Mouse (Mus musculus): ENCODE measurements around the gene Tle4. TPM values are rescaled to one million over a fixed set of nuclear protein-coding genes. Genes with fewer than 3 reads are reported as not detected.
A peak's percentile ranks its signal among the peaks of the same experiment; 100 is the strongest.

Gene Tle4
- total RNA-seq, 2 experiments from 2014 or later, result 10.8 to 12.1 TPM

DNA sequence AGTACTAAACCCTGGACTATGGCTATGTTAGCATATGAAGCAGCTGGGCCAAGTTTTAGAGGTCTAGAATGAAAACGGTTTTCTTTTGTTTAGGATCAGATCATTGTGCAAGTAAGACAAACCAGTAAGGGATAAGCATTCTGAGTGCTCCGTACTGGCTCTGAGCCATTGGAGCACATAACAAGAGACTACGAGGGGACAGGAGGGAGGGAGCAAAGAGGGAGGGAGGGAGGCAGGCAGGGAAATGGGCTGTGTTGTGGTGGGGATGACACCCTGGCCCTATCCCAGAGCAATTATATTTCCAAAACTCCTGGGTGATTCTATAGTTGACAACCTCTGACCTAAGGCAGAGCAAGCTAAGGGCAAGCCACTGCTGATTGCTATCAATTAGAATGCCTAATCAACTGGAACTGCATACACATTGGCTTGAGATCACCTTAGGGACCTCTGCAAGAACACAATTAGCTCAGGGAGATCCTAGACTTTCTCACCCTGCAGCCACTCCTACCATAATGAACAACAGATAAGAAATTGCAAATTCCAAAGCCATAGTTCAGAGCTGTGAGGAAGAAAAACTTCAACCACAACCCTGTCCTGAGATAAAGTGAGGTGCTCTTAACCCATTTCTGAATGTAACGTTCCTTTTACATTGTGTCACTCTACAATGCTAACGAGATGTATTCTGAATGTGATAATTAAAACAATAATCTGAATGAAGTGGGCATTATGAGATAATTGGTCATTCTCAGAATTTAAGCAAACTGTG is 115.9 kb downstream of the Tle4 start:
- no peak for DNase-seq
- intact Hi-C loops (cut with DNase I), result no loop called here

DNA sequence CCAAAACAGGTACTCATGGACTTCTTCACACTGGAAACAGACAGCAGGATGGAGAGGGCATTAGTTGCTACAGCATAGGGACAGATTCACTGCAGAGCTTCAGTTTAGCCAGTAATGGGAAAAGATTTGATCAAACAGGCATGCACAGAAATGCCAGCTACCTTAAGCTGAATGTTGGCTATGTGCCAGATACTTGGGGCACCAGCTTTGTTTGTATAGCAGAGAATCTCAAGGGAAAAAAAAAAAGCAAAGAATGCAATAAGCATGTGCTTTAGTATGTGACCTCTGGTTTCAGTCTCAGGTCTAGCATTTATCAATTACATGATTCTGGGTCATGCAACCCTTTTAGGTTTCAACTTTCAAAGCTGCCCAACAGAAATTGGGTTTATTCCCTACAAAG is 118.1 kb downstream of the Tle4 start:
- intact Hi-C loops (cut with DNase I), result no loop called here
- DNase-seq, result no peak

DNA sequence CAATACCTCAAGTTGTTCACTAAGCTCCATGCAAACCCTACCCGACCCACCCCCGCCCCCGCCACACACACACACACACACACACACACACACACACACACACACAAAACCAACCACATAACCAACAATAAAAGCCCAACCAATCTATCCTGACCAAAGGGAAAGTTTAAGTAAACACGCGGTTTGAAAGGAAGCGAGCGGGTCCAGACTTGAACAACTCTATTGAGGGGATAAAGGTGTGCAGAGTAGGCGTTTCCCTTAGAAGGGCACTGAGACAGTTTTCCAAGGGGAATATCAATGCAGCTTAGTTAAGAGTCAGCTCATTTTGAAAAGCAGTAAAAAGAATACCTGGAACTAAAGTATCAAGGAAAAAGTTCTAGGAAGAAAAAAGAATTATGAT is 128.5 kb downstream of the Tle4 start:
- intact Hi-C loops (cut with DNase I), result no loop called here
- DNase-seq, result no peak

DNA sequence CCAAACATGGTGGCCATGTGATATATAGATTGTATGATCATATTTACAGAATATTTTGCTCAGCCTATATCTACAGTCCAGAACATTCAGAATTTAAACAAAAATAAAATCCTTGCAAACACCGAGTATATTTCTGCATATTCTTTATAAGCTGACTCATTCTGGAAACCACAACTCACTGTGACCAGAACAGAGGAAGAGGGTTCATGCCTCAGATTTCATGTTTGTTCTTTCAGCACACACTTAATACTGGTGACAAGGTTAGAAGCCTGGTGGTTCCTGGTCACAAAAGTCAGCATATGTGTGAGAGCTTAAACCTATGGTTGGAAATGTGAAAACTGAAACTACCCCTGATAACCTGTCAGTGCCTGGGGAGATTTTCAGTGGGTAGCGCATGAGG is 129.1 kb downstream of the Tle4 start:
- no peak for DNase-seq
- intact Hi-C loops (cut with DNase I), result no loop called here

DNA sequence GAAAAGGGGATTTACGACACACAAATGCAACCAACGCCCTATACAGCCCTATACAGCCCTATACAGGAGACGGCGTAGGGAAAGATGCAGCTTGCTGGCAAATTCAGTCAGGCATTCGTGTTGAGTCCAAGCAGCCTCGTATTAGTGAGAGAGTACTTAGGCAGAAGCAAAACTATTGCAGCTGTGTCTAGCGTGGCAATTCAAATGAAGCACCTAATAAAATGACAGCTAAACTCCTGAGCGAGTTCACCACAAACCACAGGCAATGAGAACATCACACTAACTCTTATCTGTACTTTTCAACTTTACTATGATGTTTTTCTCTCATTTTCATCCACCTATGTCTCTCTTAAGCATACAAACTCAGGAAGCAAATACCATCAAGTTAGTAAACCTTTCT is 131.8 kb downstream of the Tle4 start:
- intact Hi-C loops (cut with DNase I), result no loop called here
- DNase-seq, result no peak

DNA sequence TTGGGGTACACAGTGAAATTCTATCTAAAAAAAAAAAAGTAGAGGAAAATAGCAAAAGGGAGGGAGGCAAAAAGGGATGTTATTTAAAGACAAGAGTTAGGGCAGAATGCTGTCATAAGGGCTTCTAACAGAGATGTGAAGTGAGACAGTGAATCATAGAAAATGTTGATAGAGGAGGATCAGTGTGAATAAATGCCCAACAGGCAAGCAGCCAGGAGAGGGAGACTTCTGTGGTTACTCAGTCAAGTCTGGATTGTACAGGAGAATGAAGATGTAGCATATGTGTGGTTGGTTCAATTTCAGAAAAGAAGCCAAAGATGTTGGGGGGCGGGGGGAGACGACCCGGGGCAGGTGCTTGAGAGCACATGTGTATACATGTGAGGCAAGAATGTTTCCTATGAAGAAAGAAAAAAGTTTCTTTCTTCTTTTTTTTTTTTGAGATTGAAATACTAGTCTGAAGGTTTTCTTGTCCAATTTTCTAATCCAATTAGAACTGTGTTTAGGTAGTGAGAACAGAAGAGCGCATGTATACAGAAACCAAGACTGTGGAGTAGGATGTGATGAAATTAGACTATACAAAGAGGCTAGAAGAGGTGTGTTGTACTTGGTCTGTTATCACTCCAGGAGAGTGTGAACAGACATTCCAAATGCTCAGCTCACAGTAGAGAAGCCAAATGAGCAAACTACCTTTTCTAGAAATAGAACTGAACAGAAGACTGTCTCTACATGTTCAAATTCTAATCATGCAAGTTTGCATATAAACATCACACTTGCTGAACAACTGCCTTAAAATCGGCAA is 134.4 kb downstream of the Tle4 start:
- intact Hi-C loops (cut with DNase I), result no loop called here
- DNase-seq, result no peak

DNA sequence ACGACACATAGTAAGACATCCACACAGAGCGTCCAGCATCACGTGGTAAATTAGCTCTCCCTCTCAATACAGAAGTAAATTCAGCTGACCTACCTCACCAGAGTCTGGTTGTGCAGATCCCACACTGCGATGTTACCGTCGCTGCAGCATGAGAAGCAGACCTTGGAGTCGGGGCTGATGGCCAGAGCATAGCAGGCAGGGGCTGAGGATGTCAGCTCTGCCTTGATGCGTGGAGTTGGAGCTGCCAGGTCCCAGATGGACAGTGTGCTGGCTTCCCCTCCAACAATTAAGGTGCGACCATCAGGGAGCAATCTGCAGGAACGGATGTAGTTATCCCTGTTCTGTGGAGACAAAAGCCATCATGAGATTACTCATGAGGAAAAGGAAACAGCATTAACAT is 144.4 kb downstream of the Tle4 start:
- intact Hi-C loops (cut with DNase I), result no loop called here
- DNase-seq, result no peak

DNA sequence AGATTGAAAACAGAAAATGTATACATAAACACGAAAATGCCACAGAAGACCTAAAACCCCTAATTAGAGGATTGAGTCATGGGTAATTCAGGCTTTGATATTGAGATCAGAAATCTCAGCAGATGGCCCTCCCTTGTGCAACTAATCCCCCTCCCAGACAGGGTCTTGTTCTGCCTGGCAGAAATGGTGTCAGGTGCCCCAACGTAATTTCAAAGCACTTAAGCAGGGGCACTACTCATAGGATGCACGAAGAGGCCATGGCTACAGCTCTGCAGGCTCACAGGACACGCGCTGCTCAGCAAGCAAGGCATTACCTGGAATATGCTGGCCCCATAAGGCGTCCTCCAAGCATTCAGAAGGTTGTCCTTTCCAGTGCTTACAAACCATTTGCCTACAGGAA is 146.5 kb downstream of the Tle4 start:
- DNase-seq, result no peak
- intact Hi-C loops (cut with DNase I), result no loop called here

DNA sequence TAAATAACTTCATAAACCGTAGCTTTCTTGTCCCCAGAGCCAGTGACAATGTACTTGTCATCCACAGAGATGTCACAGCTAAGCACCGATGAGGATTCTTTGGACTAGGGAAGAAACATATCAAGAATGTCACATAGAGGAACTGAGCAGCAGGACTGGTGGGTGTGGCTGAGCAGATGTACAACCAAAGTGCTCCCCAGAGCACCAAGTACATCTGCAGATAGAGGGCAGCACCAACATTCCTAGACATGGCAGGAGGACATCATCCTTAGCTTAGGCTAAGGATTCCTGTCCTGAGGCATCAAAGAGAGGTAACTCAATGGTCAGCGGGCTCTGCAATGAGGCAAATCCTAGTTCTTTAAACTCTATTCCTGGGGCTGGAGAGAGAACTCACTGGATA is 148.1 kb downstream of the Tle4 start:
- DNase-seq, result peak in 1 of 2 experiments; percentile 12
- intact Hi-C loops (cut with DNase I), result no loop called here

DNA sequence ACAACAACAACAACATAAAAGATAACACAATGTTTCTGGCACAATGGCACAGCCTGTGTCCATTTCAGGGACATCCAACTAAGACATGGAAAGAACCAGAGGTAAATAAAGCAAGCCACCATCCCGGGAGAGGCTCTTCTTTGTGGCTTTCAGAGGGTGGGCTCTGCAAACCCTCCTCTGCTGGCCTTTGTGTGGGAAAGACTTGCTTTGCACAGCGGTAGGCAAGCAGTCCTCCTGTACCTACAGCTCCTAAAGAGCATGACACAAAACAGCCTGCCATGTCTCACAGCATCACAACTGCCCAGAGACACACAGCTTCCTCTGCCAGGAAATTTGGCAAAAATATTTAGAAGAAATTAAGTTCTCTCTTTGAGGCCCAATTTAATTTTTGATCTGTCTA is 149.3 kb downstream of the Tle4 start:
- intact Hi-C loops (cut with DNase I), result no loop called here
- no peak for DNase-seq

DNA sequence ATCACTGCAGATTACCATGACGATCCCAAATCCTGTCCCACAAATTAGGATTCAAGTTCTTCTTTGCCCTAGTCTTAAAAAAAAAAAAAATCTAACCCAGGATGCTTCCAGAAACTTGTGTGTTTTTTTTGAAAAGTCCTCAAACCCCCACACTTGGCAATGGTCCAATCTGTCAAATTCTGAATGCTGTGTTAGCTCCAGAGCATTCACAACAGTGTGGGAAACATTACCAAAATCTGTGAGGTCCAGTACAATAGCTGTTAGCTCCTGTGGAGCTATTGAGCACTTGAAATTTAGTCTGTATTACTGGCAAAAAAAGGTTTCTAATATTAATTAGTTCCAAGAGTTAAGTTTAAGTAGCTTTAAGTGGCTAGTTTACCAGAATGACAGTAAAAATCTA is 150.4 kb downstream of the Tle4 start:
- DNase-seq, result no peak
- intact Hi-C loops (cut with DNase I), result no loop called here

DNA sequence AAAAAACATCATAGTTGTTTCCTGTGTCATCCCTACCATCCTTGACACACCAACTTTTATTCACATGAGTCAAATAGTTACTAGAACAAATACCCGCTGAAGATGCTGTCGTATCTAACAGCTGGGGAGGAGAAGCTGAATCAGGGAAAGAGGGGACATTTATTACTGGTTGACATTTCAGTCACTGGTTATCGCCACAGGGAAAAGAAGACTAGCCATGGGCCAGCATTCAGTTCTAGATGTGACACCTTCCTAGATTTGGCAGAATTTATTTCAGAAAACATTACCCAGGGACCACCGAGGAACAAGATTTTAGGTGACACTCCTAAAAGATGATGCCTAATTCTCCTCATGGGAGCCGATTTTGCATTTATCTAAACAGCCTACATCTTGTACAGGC is 156.0 kb downstream of the Tle4 start:
- intact Hi-C loops (cut with DNase I), result no loop called here
- no peak for DNase-seq

DNA sequence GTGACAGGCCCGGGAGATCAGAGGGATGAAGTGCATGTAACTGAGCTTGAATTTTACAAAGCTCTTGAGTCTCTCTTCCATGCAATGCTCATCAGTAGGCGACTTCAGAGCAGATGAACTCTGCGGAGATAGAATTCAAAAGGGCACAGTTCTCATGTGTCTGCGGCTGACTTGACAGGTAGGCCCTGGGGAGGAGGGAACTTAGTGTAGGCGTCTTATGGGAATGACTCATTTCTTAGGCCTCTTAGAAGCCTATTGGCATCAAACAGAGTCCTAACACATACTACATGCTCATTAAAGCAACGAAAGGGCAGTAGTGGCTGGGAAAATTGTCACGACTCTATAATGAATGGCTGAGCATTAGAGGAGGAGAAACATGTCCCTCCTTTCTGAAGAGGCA is 160.6 kb downstream of the Tle4 start:
- intact Hi-C loops (cut with DNase I), result no loop called here

DNA sequence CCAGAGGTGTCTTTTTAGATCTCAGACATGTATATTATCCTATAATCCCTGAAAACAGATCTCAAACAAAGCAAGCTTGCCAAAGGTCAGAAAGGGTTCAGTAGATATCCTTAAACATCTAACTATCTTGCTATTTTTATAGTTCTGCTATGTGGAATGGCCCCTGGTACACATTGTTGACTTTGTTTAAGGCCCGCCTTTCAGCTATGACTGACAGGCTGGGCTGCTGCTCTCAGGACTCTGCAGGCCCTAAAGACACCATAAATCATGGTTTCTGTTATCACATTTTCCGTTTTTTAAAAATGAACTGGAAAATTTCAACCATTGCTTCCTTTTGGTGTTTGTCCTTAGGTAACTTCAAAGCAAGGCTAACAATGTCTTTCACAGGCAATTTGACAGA is 161.3 kb downstream of the Tle4 start:
- DNase-seq, result no peak
- intact Hi-C loops (cut with DNase I), result no loop called here

More for the DNA sequence above, 160.6 kb downstream of the Tle4 start:
- no peak for DNase-seq

DNA sequence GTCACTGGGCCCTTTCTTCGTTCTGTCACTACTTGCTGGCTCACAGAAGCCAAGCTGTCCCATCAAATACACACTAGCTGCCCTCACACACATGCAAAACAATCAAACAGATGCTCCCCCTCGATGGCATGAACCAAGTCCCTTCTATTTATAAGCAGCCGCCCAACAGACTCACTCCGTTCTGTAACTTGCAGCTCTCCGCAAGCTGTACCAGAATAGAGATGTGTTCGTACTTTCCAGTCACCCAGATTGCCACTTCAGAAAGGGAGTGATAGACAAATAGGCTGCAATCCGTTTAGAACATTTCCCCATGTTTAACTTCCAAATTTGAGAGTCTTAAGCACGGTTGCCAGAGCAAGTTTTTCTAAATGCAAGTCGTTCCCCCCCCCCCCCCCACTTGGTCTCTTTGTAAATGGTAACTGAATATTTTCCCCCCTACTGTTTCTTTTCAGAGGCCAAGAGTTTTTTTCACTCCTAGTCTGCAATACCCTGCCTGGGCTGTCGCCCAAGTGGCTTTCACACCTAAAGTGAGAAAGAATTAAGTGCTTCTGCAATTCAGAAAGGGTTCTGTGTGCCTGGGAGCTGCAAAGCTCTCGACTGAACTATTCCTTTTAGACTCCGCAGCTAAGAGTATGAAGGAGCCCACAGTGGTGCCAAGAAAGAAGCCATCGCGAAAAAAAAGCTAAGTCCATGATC is 162.0 kb downstream of the Tle4 start:
- intact Hi-C loops (cut with DNase I), result no loop called here
- DNase-seq, result no peak

DNA sequence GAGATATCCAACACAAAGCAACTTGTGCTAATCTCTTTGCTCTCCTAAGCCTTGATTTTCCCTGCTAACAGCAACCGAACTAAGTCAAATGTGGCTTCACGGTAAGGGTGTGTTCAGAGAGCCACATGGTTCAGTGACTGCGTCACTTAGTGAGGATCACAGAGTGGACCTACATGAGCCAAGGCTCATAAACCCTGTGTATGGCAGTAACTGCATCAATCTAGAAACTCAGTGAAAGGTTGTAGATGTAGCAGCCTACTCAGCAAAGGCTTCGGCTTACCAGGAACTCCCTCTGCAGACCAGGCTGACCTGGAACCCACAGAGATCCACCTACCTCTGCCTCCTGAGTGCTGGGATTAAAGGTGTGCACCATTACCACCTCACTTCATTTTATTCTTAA is 164.0 kb downstream of the Tle4 start:
- DNase-seq, result no peak
- intact Hi-C loops (cut with DNase I), result no loop called here

DNA sequence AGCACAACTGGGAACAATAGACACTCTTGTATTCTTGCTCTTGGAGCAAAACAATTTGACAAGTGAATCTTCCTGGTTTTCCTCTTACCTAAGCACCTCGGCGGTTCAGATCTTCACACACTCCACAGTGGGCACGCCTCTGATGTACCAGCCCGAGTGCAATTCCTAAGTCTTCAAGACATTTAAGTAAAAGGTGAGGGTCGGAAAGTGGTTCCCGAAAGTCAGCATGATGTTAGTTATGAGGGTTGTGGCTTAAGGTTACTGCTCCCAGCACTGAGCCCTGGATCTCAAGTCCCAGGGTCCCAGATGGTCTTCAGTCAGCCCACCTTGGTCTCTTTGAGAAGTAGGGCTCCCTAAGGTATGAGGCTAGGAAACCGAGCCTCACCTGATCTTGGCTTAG is 165.4 kb downstream of the Tle4 start:
- DNase-seq, result no peak
- intact Hi-C loops (cut with DNase I), result no loop called here

DNA sequence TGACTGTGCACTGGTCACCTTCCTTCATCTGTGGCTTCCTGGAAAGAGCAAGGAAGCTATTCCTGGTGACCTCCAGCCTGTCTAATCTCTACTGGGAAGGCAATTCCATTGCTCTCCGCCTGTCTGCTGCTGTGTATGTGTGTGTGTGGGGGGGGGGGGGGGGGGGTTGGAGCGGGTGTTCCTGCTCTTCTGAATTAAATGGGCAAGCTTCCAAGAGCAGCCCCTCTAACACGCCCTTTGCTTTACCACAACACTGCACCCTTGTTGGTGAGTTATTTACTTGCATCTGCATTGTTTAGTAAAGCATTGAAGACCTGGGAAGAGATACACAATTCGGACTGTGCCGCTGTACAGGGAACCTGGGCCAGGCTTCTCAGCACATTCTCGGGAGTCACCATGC is 170.9 kb downstream of the Tle4 start:
- intact Hi-C loops (cut with DNase I), result no loop called here
- DNase-seq, result no peak

DNA sequence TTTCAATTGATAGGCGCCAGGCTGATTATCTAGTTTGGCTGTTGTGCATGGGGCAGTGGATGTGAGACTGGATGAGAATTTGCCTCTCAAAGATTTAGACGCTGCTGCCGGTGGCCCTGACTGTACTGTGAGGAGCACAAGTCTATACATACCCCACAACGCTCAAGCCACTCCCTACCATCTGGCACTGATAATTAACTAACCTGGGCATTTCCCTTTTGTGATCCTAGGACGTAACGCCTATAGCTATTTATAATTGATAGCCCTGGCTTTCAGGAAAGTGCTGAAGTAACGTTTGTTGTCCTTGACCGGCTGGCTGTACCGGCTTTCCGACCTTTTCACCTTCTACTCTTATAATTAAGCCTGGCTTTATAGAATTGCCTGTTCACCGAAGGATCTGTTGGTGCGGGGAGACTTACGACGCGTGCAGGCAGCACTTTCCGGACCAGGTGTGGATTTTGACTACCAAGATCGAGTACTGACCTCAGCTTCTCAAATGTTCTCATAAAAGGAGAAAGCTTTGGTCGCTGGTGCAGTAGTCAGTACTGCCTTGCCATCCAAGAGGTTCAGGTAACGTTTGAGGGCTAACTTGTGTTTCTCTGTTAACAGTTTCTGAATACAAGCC is 171.5 kb downstream of the Tle4 start:
- intact Hi-C loops (cut with DNase I), result no loop called here

DNA sequence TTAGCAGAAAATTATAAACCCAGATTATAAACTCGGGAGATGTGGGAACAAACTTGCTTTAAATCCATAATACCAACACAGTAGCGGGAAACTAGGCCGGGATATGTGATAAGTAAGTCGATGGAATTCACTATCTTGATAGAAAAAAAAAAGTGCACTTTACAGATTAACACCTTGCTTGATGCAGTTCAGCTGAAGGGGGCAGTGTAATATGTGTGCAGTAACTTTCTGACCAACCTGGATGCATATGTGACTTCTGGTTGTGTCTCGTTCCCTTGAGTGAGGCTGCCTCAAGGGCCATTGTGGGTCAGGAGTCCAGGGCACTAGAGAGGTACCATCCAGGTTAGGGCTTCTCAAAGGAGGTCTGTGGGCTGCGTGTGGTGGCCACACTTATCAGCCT is 172.7 kb downstream of the Tle4 start:
- intact Hi-C loops (cut with DNase I), result no loop called here
- DNase-seq, result no peak

More for the DNA sequence above, 171.5 kb downstream of the Tle4 start:
- DNase-seq, result no peak

Data from heart, postnatal 10 days (tissue).